Mouse (Mus musculus): ENCODE measurements at regions not wholly inside any gene's neighbourhood (a gene's known extent, or its start where the extent isn't known, plus 50 kb on each side); places are given as distances from the start of the nearest gene placed in this dataset.

DNA sequence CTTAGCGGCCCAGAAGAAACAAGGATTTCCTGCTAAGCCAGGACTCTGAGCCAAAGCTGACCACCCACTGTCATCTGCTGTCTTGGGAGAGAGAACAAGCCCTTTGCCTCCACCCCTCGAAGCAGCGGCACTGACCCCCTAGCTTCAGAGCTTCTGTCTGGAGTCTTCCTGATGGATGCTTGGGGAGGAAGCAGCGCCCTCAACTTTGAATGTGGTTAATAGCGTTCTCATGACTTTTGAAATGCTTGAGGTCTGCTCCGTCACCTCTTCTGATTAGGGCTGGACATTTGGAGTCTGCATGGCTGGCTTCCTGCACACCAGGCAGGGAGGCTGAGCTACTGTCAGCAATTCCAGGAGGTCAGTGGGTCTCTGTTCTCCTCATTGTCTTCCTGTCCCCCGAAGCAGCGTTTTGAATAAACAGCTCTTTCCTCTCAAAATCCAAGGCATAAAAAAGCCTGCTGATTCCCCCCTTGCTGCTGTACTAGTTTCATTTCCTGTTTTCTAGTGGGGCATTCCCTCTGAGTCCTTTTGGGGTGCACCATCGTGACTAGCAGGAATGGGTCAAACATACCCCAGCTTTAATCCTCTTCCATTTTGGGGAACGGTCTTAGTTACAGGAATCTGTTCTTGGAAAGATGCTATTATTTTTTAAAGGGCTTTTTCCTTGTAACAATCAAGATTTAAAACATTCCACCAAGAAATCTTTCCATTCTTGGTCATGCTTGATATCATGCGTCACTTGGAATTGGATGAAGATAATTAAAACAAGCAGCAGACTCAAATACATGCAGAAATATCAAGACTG, 256.0 kb downstream of the Ankrd16 start:
- no peak for DNase-seq (ENCODE audit: low spot score in 2 of 2)

DNA sequence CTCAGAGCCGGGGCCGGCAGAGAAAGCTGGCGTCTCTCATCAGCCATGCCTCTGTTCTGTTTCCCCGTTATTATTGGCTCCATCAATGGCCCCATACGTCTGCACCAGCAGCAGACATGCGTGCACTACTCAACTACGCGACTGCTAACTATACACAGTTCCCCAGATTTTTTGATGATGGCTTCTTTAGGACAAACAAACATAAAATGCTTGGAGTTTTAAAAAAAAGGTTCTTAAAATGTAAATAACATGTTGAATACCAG, 256.6 kb downstream of the Ankrd16 start:
- DNase-seq (ENCODE audit: low spot score in 2 of 2), result no peak

DNA sequence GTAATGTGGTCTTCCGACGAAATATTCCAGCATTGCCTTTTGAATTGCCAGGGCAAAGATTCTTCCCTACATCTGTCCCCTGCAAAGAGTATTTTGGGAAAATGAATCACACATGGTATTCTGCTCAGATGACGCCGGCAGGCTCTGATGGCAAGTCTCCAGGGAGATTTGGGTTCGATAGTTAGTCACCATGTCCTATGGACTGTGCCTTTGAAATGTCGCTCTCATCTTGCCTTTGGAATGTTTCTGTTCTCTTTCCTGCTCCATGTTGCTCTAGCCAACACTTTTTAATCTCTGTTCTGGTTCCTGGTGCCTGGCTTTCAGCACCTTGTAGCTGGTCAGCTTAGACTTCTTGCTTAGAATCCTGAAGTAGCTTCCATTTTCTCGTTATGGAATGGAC, 252.3 kb downstream of the Itga8 start:
- peak in 1 of 2 experiments; percentile 50 for DNase-seq (ENCODE audit: low spot score in 2 of 2)

DNA sequence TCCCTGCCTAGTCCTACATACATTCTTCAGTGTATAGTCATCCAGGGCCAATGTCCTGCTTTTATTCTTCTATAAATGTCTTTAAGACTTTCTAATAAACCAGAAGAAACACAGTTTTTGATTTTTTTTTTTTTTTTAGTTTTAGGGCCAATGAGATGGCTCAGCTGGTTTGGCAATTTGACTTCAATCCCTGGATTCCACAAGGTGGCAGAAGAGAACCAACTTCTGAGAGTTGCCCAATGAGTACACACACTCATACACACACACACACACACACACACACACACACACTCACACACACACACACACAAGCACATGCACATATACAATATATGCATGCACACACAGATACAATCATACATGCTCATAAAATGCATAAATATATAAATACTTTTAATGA, 251.8 kb downstream of the Itga8 start:
- DNase-seq (ENCODE audit: low spot score in 2 of 2), result peak; percentile 38 to 43

DNA sequence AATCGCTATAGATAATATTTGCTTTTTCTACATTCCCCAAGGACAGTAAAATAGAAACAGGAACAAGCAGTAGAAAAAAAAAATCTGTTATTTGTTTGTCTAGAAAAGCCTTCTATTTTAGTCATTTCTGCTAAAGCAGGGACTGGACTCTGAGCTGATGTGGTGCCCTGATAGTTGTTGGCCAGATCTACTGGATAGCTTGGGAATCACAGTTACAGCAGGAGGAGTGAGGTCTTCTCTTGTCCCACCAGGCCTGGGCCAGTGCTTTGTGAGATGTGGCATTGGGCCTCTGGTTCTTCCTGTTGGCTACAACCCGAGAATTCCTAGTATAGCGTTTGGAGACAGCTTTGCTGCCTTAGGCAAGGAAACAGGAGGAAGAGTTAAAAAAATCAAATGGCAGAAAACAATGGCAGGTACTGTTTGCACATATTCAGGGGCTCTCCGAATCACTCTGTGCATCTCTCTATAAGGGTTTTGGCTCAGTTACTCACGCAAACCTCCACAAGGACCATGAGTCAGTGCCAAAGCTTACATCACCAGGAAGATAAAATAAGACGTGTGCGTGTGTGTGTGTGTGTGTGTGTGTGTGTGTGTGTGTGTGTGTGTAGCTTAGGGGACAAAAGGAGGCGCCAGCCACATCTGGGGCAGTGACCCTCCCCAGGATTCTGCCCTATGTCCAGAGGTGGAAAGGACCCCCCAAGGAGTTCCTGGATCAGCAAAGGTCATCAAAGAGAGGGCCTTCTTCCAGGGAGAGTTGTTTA, 248.1 kb downstream of the Itga8 start:
- DNase-seq (ENCODE audit: low spot score in 2 of 2), result no peak

DNA sequence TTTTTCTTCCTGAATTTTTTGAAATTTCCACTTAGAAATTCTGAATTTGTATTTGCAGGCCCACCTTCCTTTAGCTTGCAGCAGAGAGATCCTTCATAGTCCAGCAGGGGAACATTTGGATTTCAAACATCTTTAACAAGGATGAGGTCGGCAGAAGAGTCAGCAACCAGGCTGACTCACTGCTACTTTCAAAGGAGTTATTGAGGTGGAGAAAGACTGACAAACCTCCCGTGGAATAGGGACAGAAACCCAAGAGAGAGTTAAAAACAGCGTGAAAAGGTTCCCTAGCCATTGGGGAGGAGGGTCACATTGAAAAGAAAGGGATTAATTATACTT, 247.6 kb downstream of the Itga8 start:
- no peak for DNase-seq (ENCODE audit: low spot score in 2 of 2)
